Mouse (Mus musculus): ENCODE data around the gene Slc34a1.

GRCm38 (mm10) chr13:55370234-55370633, 27.8 kb upstream of the Slc34a1 start:
- TF ChIP-seq CTCF (IDR thresholded peaks at IDR 0.05; ENCODE audit: borderline replicate concordance, extremely low read depth, insufficient read depth, insufficient read length) (no peak), POLR2A (IDR thresholded peaks at IDR 0.05; ENCODE audit: borderline replicate concordance, extremely low read depth, insufficient read depth, insufficient read length, poor library complexity, severe bottlenecking) (no peak)

Data from brain, embryonic 14.5 days (tissue).